Mouse (Mus musculus) lung, adult 18-20 months (tissue): Measurements from ENCODE around the gene Ndufb4.
"Not testable (repeated sequence)": the region's sequence is repeated elsewhere in the genome, so short reads cannot be mapped to it uniquely, and the experiment has no call there.

Source experiments
- DNase-seq, 2 experiments: peaks; one replicate each; pipeline ENCODE4 v3.0.0; 2022; ENCODE audit warnings: mixed read lengths in 2 of 2

Ndufb4 gene

DNA sequence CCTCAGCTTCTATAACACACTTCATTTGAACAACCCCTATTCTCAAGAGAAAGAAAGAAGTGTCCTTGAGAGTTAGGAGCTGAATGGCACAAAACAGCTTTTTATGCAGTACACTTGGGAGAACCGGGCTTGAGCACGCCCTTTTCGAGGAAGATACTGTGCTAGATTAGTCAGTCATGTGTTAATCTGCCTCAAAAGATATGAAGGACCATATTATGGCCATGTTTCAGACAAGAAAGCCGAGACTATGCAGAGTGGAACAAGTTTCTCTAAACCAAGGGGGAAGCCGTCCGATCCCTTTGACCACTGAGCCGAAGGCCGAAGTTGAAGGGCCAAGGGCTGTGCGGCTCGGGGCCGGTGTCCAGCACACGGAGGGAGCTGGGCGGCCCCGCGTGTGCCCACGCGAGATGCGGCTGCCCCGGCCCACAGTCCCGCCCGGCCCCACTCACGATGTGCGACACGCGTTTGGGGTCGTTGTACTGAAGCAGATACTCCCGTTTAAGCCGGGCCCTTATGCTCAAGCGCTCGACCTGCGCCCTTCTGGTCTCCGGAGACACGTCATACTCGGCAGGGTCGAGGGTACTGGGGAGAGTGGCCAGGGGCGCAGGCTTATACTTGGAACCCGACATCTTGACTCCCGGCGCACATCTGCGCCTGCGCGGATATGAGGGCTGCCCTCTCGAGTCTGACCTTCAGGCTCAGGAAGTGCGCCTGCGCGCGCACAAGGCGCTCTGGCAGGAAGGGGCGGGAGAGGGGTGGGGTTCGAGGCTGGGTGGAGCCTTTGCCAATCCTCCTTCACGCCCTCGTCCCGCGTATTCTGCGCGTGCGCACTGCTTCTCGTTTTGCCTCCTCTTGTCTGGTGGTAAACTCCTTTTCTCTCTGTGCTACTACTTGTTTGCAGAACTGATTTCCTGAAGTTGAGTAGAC is at the start of gene Ndufb4:
Gene Ndufb4, minus strand, starts transcription at position 723 of the 927 bp plus-strand sequence.
- DNase-seq: peak; percentile 95 to 96

DNA sequence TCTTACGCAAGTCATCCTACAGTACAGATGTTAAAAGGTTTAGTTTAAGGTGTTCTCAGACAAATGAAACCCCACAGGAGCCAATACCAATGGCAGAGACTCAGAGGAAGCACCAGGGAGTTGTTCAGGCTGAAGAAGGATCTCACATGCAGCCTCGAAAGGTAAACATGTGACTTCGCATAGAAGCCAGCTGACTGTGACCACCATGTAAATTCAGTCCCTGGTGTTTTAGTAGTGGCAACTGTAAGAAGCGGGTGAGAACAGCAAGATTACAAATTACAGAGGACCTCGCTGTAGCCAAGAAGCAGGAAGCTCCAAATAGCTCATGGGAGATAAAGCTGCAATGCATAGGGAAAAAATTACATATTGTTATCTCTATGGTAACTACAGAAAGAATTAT is 49.6 kb upstream of the Ndufb4 start:
- no peak for DNase-seq

DNA sequence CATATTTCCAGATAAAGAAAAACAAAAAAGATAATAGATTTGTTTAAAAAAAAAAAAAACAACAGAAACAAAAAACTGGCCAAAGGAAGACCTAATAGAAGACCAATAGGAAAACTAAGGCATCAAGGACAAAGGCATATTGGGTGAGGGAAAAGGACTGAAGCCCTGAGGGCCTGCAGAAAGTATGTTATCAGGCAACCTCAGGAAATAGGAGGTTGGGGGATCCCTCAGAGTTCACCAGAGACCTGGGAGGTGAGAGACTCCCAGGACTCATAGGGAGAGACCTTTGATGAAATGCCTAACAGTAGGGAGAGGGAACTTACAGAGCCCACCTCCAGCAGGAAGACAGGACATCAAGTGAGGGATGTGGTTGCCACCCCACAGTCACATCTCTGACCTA is 45.8 kb upstream of the Ndufb4 start:
- DNase-seq: not testable (repeated sequence)

DNA sequence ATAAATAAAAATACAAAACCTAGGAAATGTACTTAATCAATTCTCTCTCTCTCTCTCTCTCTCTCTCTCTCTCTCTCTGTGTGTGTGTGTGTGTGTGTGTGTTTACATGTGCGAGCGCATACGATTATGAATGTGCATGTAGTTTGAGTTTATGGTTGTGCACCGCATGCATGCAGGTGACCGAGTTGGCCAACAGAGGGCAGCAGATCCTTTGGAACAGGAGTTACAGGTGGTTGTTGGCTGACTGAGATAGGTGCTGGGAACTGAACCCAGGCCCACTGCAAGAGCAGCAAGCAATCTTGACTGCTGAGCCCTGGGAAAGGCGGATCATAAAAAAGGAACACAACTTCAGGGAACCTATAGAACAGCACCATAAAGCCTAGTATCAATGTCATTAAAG is 44.5 kb upstream of the Ndufb4 start:
- DNase-seq: no peak

DNA sequence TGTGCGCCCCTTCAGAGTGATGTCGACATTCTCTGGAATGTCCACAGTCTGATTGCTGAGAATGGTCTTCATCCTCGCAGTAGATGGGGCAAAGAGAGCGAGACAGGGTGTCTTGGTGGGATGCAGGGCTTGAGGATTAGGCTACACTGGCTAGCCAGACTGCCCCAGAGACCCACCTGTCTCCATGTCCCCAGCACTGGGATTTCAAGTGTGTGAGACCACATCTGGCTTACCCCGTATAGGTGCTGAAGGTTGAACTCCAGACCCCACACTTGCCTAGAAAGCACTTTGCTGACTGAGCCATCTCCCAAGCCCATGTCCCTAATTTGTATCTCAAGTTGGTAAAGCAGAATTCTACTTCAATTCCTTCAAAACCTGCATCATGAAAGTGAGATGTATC is 43.0 kb upstream of the Ndufb4 start:
- DNase-seq: no peak

DNA sequence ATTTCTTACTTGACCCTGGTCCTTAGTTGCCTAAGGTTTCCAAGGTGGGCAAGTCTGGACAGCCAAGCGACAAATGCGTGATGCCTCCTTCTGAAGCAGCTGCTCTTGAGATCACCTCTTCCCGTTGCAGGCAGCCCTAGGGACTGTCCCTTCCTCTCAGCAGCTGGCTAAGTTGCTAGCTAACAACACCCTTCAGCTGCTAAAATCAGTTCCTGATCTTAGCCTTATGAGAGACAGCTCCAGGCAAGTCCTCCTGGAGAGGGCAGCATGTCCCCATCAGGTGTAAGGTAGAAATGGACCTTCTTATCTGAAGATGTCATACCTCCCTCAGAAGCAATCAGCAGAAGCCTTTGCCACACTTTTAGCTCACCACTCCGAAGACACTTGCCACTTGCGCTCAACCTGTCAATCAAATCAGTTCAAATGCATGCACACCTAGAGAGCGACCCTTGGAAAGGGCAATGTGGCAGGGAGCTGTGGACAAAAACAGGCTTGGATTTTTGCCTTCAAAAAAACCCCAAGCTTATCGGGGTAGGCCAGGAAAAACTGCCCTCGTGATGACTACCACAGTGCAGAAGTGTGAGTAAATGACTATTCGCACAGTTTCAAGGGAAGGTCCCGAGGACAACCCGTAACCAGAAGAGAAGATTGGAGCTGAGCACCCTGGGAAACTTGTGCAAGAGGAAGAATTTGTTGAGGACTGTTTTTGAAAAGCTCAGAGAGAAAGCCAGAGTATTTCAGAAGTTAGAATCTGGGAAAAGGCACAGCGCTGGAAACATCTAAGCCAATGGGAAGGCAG is 36.9 kb upstream of the Ndufb4 start:
- DNase-seq: no peak

DNA sequence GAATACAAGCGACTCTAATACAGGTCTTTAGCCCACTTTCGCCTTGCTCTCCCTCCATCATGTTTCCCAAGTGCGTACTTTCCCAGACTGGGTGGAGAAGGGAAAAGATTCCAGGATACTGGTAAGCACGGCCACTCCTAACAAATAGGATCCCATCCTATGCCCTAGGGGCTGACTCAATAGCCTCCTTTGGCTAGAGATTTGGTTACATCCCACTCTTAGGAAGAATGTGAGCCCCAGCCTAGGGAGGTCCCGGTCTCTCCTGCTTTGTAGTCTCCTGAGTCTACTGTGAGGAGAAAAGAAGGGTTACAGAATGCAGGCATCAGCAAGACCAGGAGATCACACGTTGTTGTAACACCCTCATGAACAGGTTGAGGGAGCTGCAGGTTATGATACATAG is 36.2 kb upstream of the Ndufb4 start:
- DNase-seq: no peak

DNA sequence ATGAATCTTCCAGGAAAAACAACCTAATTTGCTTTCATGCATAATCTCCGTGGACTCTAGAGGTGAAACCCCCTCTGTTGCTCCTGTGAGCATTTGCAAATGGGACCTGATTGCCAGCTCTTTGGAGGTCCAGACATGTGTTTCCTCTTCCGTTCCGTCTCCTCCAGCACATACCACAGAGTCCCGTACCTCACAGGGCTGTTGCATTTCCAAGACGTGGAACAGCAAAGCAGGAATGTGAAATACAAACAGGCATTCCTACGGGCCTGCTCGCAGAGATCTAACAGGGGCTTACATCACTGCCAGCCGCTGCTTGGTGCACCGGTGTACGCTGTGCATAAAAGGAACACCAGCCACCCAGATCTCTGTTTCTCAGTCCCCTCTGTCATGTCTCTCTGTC is 35.7 kb upstream of the Ndufb4 start:
- DNase-seq: no peak

DNA sequence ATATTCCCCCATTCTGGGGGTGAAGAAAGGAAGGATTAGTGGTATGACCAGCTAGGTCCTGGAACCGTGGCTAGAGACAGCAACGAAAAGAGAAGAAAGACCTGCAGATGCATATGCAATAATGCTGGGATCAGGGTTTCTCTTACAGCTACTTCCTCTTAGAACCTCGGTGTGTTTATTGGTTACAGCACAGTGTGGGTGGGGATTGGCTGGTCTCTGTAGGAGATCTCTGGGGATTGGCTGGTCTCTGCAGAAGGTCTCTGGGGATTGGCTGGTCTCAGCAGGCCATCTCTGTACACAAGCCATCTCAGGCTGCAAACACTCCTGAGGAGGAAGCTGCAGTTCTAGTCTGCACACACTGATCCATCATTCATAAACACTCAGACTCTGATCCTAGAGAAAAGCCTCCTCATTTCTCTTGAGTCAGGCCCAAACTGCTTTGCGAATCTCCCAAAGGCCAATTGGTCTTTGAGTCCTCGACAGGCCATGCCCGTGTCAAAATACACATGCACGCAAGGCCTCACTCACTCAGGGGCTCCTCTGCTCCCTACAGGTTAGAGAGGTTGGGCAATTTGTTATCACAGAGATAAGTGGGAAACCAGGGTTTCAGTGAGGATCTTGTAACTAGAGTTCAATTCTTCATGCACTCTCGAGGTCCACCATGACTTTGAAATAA is 35.1 kb upstream of the Ndufb4 start:
- DNase-seq: peak; percentile 41 to 49

DNA sequence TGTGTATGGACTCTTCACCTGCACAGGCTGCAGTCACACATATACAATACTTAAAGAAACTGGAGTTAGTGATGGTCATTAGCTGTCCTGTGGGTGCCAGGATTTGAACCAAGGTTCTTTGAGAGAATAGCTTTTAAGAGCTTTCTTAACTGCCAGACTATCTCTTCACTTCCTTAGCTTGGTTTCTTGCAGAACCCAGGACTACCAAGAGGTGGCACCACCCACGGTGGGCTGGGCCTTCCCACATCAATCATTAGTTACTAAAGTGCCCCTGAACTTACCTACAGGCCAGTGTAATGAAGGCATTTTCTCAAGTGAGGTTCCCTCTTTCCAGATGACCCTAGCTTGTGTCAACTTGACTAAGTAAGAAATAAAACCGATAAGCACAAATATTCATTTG is 33.9 kb upstream of the Ndufb4 start:
- no peak for DNase-seq

DNA sequence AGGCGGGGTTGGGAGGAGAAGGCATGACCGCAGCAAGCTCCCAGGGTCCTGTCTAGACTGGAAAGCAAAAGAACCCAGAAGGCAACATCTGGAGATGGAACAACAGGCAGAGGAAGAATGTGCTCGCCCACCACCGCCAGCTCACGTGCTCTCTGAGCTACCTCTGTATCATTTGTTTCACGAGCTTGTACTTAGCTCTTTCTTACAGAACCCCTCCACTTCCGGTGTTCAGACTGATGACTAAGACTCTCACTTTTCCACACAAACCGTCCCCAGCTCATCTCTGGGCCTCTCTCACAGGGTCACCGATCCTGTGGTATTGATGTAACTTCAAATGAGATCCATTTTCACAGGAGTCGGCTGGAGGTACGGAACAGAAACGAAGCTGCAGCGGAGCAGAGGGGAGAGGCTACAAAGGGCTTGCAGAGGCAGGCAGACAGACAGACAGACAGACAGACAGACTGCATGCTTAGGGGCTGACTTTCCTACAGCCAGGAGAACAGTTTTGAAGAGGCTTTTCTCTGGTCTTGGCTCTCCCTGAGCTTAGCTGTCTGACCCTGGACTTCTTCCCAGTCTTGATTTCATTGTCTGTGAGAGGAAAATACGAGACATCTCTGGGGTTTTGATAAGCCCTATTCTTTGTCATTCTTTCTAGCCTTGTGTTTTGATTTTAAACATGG is 33.2 kb upstream of the Ndufb4 start:
- no peak for DNase-seq

DNA sequence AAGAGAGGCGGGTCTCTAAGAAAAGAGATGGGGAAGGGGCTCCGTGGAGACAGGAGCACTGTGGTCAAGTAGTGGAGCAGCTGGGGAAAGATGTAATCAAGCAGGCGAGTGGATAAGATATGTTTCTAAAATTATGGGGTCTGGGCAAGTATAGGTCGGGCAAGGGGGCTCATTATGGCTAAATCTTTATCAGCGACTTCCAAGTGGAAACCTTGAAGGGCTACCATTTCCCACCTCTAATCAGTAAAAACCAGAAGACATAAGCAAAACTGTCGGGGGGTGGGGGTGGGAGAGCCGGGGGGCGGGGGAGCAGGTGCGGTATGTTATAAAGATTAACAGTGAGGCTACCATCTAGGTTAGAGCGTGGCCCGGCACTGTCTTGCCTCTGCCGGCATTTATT is 32.6 kb upstream of the Ndufb4 start:
- no peak for DNase-seq

DNA sequence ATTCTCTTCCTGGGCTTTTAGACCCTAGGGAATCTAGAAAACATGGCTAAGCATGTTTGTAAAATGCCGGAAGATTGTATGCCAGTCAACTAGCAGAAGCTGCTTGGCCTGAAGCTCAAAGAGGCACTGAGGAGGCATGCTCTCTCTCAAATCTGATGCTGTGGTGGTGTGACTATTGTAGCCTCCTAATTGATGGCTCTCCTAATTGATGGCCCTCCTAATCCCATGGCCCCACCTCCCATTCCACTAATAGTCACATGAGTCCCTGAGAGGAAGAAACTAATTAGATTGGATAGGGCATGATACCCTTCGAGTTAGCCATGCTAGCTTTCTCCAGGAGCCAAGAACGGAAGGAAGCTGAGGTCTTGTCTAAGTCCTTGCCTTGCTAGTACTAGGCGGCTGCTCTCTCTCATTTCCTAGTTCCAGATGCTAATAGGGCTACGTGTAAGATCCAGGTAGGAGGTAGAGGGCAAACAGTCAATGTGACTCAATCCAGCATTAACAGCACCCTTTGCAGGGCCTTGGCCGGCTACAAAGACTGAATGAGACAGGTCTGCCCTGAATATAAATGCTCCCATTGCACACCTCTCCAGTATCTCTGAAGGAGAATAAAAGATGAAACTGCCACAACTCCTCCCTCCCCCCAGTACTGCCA is 31.8 kb upstream of the Ndufb4 start:
- DNase-seq: no peak

DNA sequence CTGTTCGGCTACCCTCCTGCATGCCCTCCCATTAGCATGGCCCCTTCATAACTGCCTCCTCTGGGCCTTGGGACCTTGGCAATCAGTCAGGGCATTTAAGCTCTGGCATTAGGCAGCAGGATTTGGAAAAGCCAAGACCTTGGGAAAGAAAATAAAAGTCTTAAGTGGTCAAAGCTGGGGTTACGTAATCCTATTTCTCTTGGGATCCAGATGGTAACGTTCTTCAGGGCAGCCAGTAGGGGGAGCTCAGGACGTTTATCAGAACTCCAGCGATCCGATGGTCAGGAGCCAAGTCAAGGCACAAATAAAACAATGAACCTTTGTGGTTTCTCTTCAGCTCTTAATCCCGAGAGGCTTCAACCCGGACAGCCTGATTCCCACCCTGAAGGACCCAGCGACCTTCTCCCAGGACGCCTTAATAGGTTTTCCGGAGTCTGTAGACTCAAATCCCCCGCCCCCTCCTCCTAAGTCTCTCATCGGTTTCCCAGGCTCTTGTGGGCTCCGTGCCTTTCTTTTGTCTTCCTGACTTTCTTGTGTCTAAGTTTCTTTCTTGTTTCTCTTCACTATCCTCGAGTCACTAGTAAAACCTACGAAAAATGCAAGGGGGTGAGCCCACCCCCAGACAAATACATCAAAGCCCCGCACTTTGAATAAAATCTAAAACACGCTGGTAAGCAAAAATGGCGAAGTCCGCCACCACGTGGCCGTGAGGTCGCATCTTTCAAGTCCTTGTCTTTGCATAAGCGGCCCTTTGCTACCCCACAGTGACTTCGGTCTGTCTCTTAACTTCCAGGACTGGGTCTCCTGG is 30.6 kb upstream of the Ndufb4 start:
- DNase-seq: peak; percentile 79 to 85

DNA sequence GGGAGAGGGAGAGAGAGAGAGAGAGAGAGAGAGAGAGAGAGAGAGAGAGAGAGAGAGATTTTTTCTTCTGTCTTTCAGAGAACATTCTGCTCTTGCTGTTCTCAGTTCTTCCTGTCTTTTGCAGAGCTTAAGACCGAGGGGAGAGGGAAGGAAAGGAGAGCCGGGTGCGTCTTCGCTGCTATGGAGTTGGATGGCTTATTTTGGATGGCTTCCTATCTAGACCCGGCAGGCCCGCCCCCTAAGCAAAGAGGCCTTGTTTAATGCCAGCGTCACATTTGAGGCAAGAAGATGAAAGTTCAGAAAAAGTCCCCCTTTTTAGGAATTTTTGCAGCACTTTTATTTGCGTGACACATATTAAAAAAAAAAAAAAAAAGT is 30.0 kb upstream of the Ndufb4 start:
- DNase-seq: peak; percentile 38 to 40

DNA sequence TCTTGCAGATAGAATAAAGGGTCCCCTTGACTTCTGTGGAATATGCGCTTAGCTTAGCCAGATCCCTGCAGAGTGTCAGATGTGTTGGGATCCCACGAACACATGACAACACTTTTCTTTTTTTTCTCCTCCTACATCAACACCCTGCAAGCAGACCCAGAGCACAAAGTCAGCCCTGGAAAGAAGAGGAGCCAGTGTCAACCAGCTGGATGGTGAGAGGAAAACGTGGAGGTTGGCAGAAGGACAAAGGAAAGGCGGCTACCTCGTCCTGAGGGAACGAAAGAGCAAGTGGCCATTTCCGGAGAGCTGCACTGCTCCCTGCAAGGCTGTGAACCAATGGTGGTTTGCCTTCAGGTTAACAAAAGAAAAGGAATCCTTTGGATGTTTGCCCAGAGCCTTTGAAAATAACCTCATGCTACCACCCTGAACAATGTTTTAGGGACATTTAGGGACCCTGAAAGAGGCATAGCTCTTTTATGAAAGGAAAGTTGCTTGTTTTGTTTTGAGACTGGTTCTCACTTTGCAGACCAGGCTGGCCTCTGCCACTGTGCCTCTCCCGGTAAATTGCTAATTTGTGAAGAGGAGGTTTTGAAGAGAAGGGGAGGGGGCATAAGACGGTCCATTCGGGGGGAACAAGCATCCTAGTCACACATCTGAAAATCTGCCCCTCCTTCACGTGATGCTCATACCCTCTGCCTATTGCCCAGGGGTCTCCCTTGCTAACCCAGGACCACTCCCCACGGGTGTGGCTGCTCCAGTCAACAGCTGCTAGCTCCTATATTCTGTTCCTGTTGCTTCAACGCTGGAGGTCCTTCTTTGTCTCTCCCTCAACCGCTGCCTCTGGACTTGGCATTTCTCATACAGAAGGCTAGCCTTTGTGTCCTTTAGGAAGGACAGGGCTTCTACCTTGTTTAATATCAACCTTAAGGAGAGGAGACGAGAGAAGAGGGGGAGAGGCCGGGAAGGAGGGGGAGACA is 29.2 kb upstream of the Ndufb4 start:
- DNase-seq: peak in 1 of 2 experiments; percentile 14

DNA sequence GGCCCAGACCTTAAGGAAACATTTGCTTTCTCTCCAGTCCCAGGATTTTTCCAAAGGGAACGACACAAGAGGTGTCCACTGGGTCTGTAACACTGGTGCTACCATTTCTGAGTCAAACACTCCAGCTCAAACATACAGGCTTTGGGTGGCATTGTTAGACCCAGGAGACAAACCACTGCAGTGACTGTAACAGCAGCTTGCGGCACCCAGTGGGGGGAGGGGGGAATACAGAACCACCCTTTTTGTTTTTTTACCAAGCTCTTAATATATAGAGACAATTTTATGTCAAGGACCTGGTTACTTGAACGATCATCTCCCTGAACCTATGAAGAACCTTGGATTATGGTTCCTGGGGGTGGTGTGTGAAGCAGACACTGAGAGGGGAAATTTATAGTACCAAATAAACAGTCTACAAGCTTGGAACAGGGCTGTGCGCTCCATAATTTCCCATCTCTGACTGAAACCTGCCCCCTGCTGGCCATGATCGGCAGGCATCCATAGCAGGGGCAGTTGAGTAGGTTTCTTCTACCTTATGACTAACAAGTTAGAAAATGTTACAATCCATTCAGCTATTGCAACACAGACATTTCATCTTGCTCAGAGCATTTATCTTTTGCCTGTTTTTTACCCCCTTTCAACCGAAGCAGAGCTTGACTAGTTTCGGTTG is 28.2 kb upstream of the Ndufb4 start:
- peak; percentile 71 to 83 for DNase-seq

DNA sequence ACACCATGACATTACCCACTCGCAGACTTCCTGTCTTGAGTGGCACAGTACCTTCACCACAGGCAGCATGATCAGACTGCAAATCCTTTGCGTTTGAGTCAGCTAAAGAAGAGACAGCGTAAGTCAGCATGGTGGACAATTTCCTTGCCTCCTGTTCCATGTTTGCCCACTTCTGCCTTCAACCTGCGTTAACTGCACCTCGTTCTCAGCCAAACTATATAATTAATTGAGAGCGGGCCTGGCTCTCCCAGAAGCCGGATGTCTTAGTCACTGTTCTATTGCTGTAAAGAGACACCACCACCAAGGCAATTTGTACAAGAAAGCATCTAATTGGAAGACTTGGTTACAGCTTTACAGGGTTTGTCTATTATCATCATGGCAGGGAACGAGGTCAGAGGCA is 26.6 kb upstream of the Ndufb4 start:
- DNase-seq: no peak

DNA sequence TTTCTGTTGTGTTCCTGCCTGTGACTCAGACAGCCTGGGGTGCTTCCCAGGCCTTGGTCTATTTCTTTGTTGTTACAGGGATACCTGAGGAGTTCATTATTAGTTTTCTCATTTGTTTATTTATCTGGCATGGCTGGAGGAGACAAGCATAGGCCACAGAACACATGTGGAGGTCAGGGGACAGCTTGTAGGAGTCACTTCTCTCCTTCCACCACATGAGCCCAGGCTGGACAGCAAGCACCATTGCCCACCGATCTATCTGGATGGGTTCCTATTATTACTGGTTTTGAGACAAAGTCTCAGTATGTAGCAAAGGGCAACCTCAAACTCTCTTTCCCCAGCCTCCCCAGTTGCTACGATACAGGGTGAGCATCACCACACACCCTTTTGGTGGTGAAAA is 26.0 kb upstream of the Ndufb4 start:
- DNase-seq: no peak

DNA sequence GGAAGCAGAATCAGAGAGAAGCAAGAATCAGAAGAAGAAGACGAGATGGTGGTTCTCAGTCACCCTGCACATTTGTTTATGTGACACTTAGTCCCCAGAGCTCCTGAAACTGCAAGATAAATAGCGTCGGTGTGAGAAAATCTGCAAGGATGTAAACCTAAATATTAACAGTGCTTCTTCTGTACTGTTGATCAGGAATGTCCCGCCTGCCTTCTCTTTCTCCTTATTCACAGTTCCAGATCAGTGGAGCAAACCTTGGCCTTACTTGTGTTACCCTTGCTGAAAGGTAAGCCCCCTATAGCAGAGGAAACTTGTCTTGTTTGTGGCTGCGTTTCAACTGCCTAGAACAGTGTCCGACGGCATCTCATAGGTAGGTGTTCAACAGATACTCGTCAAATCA is 23.3 kb upstream of the Ndufb4 start:
- DNase-seq: no peak
